Mouse (Mus musculus): ENCODE results near the gene Eps8l3.

Gene Eps8l3

DNA sequence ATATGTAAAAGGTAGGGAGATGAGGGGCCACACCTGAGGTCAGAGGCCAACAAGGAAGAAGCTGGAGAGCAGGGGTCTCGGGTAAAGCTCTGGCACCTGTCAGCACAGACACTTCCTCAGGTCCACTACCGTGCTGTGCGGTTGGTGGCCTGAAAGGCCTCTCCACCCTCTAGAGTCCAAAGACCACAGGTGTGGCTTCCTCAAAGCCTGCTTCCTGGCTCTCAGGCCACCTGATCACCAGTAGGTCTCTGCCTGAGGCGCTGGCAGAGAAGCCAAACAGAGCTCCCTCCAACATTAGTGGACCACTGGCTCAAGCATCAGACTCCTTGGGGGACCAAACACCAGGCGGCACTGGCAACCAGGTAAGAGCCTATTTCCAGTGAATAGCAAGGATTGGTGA, at the start of gene Eps8l3:
Gene Eps8l3 (plus strand): TSS at position 225 of the 400 bp plus-strand sequence.
- DNase-seq (ENCODE audit: low spot score), result peak; percentile 53

- DNase-seq (ENCODE audit: low spot score), result no peak
Measured at GRCm38 (mm10) chr3:107827873-107828405, 49.1 kb upstream of the Eps8l3 start.

GRCm38 (mm10) chr3:107828518-107828917, 48.5 kb upstream of the Eps8l3 start:
- DNase-seq (ENCODE audit: low spot score), result no peak

- DNase-seq (ENCODE audit: low spot score), result no peak
Measured at GRCm38 (mm10) chr3:107828997-107829396, 48.0 kb upstream of the Eps8l3 start.

DNA sequence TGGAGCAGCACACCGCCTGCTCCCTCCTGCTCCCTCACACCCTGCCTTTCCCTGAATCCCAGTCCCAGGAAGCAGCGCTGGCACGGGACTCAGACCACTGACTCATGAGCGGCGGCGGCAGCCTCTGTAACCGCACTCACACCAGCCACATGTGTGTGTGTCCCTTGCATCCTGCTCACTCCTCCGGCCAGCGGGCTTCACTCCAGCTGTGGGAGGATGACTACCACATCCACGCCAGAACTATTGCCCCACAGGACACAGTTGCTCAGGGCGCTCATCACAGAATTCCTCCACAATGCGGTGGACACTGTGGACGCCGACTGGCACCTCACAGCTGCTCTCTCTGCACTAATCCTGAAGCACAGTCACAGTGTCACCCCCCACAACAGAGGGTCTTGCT, 47.4 kb upstream of the Eps8l3 start:
- DNase-seq (ENCODE audit: low spot score), result no peak

GRCm38 (mm10) chr3:107831875-107832554, 45.0 kb upstream of the Eps8l3 start:
- no peak for DNase-seq (ENCODE audit: low spot score)

GRCm38 (mm10) chr3:107832645-107833044, 44.4 kb upstream of the Eps8l3 start:
- no peak for DNase-seq (ENCODE audit: low spot score)

DNA sequence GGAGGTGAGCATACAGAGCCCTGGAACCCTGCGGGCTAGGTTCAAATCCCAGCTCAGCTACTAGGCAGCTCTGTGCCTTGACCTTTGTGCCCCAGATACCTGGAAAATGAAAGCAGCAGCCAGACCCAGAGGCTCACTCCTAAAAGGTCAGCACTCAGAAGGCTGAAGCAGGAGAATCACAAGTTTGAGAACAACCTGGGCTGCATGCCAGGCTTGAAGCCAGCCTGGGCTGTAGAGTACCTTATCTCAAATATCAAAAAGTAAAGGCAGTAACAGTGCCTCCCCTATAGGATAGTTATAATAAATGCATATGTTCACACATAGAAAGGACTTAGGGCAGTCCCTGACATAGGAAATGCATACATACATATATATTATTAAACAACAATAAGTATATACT, 43.7 kb upstream of the Eps8l3 start:
- DNase-seq (ENCODE audit: low spot score), result no peak

GRCm38 (mm10) chr3:107833872-107834341, 43.1 kb upstream of the Eps8l3 start:
- DNase-seq (ENCODE audit: low spot score), result no peak

- no peak for DNase-seq (ENCODE audit: low spot score)
Measured at GRCm38 (mm10) chr3:107835301-107835700, 41.7 kb upstream of the Eps8l3 start.

GRCm38 (mm10) chr3:107839855-107840254, 37.2 kb upstream of the Eps8l3 start:
- DNase-seq (ENCODE audit: low spot score), result no peak

DNA sequence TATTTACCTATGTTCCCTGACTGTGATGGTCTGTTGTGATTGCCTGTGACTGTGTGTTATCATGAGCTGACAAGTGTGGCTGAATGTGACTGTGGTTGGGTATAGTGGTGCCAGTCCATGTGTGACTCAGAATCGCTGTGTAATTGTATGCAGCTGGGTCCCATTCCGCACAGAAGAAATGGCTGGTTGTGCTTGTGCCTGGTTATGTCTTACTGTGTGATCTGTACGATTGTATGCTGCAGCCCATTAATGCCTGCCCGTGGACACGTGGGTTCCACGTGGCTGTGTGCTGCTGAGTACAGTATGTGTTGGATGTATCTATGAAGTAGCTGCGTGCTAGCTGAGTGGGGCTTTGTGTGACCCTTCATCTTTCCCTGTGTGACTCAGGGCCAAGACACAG, 36.2 kb upstream of the Eps8l3 start:
- no peak for DNase-seq (ENCODE audit: low spot score)

DNA sequence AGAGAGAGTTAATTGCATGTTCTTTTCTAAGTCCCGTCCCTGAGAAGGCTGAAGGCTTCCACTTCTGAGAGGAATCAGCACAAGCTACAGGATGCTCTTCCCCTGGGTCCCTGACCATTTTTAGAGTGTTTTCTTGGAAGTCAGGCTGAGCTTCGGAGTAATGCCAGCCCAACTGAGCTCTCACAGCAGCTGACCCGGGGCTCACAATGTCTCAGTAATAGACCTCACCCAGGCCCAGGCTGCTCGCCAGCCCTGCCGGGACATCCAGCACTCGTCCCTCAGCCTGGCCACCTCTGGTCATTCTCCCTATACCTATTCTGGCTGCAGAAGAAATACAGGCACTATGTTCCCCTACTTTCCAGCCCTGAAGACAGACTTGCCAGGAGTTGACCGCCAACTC, 35.7 kb upstream of the Eps8l3 start:
- DNase-seq (ENCODE audit: low spot score), result no peak

DNA sequence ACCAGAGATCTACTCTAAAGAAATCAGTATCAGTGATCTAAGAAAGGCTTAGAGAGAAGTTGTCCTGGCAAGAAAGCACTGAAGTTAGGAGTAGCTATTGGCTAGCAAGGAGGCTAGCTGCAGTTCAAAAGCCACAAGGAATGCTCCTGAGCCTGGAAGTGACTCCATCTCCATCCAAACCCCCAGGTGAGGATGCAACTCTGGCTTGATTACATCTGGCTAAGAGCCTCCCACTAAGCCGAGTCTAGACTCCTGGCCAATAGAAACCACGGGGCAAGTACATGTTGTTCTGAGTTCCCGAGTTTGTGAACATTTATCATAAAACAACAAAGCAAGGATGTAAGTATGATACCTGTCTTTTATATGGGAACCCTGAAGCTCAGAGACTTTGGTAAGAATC, 33.6 kb upstream of the Eps8l3 start:
- no peak for DNase-seq (ENCODE audit: low spot score)

DNA sequence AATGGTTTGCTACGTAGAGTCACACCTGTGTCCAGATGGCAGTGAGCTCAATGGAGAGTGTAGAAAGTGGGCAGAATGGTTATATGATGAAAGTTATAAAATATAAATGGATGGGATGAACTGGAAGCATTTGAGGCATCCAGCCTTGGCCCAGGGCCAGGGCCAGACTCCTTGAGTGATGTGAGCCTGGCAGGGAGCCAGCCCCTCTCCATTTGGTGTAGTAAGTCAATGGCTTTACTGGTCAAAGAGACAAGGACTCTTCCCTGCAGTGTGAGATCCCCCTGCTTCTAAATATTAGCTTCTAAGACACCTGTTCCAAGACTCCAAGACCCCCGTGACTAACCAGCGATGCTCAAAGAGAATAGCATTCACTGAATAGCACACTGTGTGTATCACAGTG, 33.0 kb upstream of the Eps8l3 start:
- no peak for DNase-seq (ENCODE audit: low spot score)

- no peak for DNase-seq (ENCODE audit: low spot score)
Measured at GRCm38 (mm10) chr3:107844499-107844898, 32.5 kb upstream of the Eps8l3 start.

DNA sequence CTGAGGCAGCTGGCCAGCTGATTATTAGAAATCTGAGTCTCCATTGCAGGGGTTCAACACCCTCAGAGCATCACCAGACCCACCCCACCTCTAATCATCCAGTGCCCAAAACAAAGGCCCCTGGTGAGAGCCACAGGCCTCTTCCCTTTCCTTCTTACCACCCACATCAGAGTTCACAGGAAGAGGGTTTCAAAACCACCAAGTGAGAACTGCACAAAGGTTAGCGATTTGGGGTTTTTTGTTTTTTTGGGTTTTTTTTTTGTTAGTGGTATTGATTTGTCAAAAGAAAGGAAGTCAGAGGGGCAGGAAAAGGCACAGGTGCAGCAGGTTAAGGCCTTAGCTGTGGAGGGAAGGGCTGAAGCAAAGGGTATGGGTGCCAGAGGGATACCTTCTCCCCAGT, 30.9 kb upstream of the Eps8l3 start:
- DNase-seq (ENCODE audit: low spot score), result no peak

GRCm38 (mm10) chr3:107846835-107847234, 30.2 kb upstream of the Eps8l3 start:
- DNase-seq (ENCODE audit: low spot score), result no peak

DNA sequence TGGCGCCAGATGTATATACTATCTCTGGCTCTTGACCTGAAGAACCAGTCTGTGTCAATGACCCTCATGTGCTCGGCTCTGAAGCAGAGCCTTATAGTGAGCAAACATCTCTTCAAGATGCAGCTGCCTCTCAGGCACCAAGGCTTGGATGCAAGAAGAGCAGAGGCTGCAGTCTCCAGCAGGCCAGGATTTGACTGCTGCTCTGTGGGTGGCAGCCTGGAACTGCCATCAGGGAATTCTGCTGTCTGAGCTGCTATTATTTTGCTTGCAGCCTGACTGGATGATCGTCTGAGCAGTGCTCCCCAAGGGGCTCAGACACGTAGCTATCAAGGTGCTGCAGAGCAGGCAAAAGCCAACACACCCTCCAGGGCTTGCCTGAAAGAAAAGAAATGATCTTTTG, 28.9 kb upstream of the Eps8l3 start:
- DNase-seq (ENCODE audit: low spot score), result no peak

GRCm38 (mm10) chr3:107849000-107849692, 27.9 kb upstream of the Eps8l3 start:
- DNase-seq (ENCODE audit: low spot score), result no peak

GRCm38 (mm10) chr3:107849693-107850031, 27.4 kb upstream of the Eps8l3 start:
- no peak for DNase-seq (ENCODE audit: low spot score)

GRCm38 (mm10) chr3:107850418-107851031, 26.5 kb upstream of the Eps8l3 start:
- DNase-seq (ENCODE audit: low spot score), result peak; percentile 55

DNA sequence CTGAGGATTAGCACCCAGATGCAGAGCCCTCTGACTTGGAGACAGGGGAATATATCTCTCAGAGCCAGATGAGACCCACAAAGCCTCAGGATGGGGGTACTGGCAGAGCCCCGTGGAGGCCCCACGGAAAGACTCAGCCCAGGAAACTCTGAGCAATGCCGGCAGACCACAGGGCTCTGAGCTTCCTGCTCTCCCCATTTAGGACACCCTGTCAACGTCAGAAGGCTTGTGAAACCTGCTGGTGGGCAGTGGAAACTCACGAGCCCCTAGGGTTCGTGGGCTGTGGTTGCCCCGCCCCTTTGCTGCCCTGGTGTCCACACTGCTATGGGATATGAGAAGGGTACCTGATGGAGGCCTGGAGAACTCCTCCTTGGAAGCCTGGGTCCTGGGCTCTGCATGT, 24.2 kb upstream of the Eps8l3 start:
- no peak for DNase-seq (ENCODE audit: low spot score)
